Mouse (Mus musculus) megakaryocyte-erythroid progenitor cell, adult 5-6 weeks (primary cell): ENCODE results near the gene Tmem89. TPM values are rescaled to one million over a fixed set of nuclear protein-coding genes. Genes with fewer than 3 reads are reported as not detected.

ENCODE experiments used
- ATAC-seq: replicated peaks from 2 replicates; pipeline ENCODE4 v1.8.0; 2016; ENCODE audit warnings: mild to moderate bottlenecking, inconsistent platforms; ENCODE audit not compliant: severe bottlenecking, poor library complexity, low FRiP score, low TSS enrichment
- total RNA-seq, 2 experiments: library from RNA; stranded (forward) in 1 of 2; stranded (reverse) in 1 of 2; fragments of 200-1000, 215-1000 nt in 1 of 2; fragments of >200 nt in 1 of 2; fragmentation: Nextera tagmentation in 1 of 2; gene quantifications; 2 replicates each; pipeline ENCODE4 v1.2.3; 2014 to 2017

The Tmem89 gene
- total RNA-seq (2014; fragmentation: Nextera tagmentation) = 2.7 TPM in 1 of 2 replicates, not detected in the other
- total RNA-seq (2017) = not detected in 2 replicates

DNA sequence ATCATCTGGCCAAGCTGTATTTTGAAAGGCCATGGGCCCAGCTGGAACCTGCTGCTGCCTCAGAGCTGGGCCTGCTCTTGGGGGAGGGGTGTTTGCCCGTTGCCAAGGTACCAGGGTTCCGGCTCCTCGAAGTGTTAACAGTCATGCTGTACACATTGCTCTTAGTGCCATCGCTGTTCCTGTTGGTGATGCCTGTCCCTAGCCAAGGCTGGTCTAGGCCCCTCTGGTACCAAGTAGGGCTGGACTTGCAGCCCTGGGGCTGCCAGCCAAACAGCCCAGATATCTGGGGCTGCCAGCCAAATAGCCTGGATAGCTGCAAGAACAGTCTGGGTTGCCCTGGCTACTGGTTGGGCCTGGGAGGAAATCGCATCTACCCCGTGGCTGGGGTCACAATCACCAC, at the start of gene Tmem89:
TSS of gene Tmem89 (plus strand) at position 129 of the 400 bp plus-strand sequence.
- no peak for ATAC-seq

DNA sequence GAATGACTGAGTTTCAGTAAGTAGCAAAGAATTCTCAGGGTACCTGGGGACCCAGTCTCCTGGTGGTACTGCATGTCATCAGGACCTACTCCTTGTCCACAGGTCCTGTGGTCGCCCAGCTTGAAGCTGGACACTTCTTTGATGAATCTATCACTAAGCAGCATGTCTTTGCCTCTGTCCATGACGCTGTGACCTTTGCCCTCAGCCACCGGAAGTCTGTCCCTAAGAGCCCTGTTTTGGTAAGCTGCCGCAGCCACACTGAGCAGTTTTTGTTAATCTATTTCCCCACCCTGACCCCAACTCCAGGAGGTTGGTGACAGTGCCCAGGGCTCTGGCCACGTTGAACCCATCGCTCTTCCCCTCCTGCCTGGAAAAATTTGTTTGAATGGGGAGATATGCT, 2.1 kb upstream of the Tmem89 start:
- no peak for ATAC-seq

GRCm38 (mm10) chr9:108913161-108913560, 1.3 kb upstream of the Tmem89 start:
- ATAC-seq = no peak

DNA sequence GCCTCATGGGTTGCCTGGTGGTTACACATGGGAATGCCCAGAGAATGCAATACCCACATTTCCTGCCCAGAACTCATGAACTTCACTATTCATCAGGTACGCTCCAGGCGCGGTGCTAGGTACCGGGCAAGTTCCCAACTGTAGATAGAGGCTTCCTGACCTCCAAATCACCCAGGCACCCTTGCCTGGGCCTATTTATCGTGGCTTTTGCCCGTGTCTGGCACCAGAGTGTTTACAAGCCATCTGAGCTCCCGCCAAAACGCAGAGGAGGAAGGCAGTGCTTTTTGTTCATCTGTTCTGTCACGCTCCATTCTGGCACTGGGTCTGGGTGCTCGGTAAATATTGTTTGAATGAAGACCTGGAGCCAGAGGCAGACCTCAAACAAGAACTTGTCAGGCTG, 798 bp upstream of the Tmem89 start:
- ATAC-seq = no peak

DNA sequence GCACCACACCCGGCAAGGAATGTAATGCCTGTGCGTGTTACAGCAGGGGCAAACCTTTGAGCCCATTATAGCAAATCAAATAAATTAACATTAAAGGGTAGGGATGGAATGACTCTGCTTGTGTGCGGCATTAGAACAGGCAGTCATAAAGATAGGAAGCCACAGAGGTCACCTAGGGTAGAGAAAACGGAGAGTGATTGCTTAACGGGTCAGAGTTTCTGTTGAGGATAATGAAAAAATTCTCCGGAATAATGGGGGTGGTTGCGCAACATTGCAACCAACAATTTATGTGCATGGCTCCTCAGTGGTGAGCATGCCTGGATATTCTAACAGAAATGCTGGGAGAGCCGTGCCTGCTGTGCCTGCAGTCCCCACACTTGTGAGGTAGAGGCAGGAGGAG, 11.5 kb downstream of the Tmem89 start:
- no peak for ATAC-seq

GRCm38 (mm10) chr9:108928424-108928823, 14.0 kb downstream of the Tmem89 start:
- no peak for ATAC-seq

- ATAC-seq = no peak
Observed at GRCm38 (mm10) chr9:108935991-108936390, 21.6 kb downstream of the Tmem89 start.

DNA sequence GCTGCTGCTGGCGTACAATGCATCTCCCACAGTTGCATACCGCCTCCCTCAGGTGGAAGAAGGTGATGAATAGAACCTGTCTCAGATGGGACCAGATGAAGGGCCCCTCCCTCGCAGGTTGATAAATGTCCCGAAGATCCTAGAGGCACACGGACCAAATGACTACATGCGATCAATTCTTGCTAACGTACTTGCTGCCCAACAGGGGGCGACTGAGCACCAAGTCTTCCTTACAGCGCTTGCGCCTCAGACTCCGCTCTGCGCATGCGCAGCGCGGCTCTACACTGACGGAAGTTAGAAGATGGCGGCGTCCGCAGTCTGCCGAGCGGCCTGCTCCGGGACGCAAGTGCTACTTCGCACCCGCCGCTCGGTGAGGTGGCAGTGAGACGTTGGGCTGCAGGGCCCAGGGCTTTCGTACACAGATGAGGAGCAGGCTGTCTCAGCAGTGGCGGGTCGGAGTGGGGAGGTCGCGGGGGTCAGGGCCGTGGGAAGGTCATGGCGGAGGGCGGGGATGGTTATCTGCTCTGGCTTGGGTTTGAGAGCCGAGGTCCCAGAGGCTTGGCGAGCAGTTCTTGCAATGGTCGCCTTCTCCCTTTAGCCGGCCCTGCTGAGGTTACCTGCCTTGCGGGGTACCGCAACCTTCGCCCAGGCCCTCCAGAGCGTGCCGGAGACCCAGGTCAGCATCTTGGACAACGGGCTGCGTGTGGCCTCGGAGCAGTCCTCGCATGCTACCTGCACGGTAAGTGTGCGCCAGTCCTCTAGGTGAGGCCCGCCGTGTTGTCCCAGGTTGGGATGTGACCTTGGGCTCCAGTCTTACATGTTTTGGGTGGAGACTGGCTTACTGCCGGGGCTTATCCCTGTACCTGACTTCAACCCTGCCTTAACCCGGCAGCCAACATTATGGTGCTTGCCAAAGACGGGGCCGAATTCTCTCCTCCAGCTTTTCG, 22.3 kb downstream of the Tmem89 start, which contains the start of gene Uqcrc1:
TSS of gene Uqcrc1 (plus strand) at position 216 of the 947 bp plus-strand sequence.
- ATAC-seq = peak; percentile 96

DNA sequence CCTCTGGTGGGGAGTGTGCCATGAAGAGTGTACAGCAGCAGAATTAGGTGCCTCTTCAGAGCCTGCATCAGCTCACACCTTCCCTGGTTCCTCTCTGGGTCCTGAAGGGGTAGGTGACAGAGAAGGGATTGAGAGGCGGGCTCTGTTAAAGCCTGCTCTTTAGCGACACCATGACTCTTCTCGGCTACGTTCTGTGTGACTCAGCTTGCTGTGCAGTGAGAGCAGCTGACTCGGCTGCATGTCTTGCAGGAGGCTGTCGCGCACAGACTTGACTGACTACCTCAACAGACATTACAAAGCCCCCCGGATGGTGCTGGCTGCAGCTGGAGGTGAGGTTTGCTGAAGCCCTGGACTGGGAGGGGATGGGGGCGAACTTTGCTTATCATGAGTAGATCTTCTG, 30.7 kb downstream of the Tmem89 start:
- no peak for ATAC-seq

DNA sequence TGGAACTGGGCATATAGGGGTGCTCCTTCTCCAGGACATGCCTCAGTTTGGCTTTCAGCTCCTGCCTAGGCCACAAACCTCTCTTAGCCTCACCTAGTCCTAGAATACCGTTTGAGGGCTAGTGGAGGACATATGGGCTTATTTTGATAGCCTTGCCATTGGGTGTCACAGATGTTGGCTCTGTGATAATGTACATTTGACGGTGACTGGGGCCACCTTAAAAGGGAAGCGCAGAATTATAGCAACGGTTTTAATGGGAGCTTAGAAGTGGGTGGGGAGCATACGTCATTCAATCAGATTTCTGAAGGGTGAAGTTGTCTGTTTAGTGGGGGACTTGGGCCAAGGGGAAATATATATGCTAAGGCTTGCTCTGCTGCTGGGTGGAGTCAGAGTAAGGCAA, 31.2 kb downstream of the Tmem89 start:
- peak; percentile 25; the same call in 1 of the 2 replicates for ATAC-seq

DNA sequence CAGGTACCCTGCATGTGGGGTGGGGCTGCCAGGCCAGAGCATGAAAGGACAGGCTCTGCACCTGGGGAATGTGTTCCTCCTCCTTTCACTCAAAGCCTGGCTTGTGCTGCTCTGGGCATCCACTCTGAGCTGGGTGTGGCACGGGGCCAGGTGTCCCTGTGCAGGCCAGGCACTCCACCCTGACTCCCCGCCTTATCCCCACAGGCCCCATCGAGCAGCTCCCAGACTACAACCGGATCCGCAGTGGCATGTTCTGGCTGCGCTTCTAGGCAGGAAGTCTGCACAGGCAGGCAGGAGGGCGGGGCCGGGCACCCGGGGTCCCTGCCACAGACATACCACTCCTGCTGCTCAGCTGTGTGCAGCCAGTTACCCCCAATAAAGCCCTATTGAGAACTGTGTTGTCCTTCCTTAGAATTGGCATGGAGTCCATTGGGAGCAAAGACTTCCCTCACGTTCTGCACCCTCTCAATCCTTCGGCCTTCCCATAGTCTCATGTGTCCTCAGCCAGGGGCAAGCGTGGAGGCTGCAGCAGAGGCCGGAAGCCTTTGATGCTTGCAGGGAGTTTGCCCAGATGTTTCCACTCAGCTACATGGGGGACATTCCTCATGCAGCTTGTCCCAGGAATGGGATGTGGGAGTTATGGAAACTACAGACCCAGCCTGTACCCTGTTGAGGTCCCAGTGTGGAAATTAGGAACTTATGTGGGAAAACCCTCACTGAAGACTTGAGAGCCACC, 35.0 kb downstream of the Tmem89 start:
- ATAC-seq = no peak

- no peak for ATAC-seq
Observed at GRCm38 (mm10) chr9:108949967-108950728, 35.7 kb downstream of the Tmem89 start.

GRCm38 (mm10) chr9:108953081-108953636, 38.7 kb downstream of the Tmem89 start, which contains the start of gene Col7a1:
Gene Col7a1 (plus strand): TSS chr9:108953586.
- no peak for ATAC-seq

DNA sequence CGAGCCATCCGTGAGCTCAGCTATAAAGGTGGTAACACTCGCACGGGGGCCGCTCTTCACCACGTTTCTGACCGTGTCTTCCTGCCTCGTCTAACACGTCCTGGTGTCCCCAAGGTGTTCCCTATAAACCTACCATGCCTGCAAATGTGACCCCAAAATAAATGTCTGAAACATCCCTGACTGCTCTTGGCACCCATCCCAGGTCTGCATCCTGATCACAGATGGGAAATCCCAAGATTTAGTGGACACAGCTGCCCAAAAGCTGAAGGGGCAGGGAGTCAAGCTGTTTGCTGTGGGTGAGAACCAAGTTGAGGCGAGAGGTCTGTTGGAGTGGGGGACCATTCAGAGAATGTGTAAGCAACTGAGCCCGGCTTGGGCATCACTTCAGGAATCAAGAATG, 40.8 kb downstream of the Tmem89 start:
- no peak for ATAC-seq

- no peak for ATAC-seq
Observed at GRCm38 (mm10) chr9:108955846-108956245, 41.4 kb downstream of the Tmem89 start.

DNA sequence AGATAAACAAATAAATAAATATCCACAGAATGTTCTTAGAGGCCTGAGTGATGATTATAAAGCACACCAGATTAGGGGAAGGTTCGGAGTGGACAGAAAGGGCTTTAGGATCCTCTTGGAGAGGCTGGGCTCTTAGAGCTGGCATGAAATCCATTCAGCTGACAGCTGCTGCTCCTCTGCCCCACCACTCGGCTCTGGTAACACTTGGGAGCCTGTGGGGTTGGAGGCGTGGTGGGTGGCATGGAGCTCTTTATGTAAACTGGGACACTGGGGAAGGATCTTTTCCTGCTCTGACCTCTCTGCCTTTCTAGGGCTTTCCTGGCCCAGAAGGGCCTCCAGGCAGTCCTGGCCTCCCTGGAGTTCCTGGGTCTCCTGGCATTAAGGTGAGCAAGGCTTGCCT, 49.2 kb downstream of the Tmem89 start:
- ATAC-seq = no peak

- ATAC-seq = no peak
Observed at GRCm38 (mm10) chr9:108964338-108964737, 49.9 kb downstream of the Tmem89 start.
